Mouse (Mus musculus): Measurements from ENCODE around the gene Tmem150a. TPM values are rescaled to one million over a fixed set of nuclear protein-coding genes. Genes with fewer than 3 reads are reported as not detected.

Tmem150a gene
- 4.0 TPM for total RNA-seq (2023)

DNA sequence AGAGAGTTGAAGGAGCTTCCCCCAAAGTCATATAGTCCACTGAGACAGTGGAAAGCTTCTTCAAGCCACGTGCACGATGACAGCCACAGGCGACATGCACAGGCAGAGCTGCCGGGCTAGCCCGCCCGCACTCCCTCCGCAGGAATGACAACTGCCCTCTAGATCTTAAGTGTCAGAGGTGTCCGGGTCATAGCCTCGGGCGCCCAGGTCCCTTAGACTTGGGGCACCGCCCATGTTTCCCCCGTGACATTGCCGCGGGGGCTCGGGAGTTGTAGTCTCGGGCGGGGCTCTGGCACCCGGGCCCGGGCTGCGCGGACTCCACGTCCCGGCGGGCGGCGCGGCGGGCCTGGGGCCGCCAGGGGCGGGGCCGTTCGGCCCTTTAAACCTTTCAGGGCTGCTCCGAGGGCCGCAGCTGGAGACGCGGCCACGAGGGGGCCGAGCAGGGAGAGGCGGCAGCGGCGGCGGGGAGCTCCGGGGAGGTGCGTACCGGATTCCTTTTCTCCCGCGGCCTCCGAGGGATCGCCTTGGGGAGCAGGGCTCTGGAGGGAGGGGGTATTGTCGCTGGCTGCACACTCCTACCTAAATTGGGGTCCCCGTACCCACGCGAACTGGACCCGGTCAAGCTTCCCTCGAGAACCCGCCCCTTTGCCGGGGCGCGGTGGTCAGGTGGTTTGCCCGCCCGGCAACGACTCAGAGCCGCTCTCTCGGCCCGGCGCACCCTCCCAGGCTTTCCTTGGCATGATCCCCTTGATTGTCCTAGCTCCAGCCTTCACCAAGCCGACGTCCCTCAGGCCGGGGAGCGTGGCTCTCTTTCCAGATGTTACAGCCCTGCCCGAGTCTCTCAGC lies at the start of gene Tmem150a:
Gene Tmem150a (plus strand): TSS at position 382 of the 846 bp plus-strand sequence.

GRCm38 (mm10) chr6:72345074-72345567 lies 10.1 kb upstream of the Tmem150a start, which contains the start of gene Usp39:
Gene Usp39, minus strand, starts transcription at chr6:72345184.

GRCm38 (mm10) chr6:72347166-72347941 lies 7.9 kb upstream of the Tmem150a start, which contains the start of gene 0610030E20Rik:
Gene 0610030E20Rik, plus strand, starts transcription at chr6:72347317.

GRCm38 (mm10) chr6:72366844-72367443 lies 11.7 kb downstream of the Tmem150a start, which contains the start of gene Rnf181:
Gene Rnf181, minus strand, starts transcription at chr6:72366956.

DNA sequence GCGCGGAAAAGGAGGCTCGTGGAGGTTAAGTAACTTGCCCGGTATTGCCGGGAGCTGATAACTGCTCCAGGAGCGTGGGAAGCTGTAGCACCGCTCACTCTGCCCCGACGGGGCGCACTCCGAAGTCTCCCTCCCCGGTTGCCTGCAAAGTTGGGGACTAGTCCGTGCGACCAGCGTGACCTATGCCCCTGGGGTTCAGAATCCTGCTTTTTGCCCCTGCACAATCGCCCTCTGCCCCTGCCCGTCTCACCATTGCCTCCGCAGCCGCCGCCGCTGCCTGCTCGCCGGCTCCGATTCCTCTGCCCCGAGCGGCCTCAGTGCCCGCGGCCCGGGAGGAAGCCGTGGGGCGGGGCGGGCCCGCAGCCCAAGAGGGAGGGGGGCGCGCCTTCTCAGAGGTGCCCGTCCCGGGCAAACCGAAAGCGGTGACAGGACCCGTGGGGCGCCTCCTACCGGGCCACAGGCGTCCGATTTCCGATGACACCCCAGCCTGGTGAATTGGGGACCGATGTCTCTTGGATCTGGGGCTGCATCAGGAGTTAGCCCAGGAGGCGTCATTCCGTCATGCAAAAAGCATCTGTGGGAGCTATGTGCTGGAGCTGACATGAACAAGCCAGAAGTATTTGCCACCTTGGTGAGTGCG lies 25.0 kb downstream of the Tmem150a start, which contains the start of gene Vamp5:
Gene Vamp5 (minus strand): TSS at position 338 of the 640 bp plus-strand sequence.

DNA sequence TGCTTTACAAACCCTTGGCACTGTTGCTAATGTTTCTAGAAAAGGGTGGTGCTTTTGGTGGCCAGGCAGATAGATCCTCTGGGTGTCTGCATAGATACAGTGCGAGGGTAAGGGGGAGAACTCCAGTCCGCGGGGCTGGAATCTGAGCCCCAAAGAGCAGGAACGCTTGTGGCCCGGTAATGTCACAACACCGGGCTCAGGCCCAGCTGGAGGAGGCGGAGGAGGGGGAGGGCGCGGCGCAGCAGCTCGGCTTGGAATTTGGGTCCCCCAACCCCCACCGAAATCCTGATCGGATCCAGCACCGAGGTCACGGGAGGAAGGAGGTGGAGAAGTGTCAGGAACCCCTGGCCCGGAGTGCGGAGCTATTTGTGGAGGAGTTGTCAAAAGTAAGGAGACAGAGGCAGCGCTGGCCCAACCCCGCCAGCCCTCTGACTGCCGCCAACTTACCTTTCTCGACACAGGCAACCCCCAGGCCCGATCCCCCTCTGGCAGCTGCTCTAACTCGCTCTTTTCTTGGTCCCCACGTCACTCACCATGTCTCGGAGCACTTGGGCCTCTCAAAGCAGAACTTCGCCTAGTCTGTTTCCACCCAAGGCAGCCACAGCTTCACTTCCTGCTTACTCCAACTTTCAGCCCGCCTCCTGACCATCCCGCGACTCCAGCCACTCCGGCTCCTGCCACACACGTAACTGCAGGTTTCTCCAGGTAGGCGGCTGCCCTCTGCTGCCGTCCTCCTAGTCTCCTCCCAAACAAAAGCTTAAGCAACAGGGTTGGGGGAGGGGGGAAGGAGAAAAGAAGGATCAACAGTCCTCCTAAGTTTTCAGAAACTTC lies 34.9 kb downstream of the Tmem150a start, which contains the start of gene Vamp8:
Gene Vamp8 (minus strand): TSS at position 763 of the 831 bp plus-strand sequence.

Other genes with a start within 250 kb of the Tmem150a start
- not detected for gene Atoh8, start 119.9 kb upstream of the Tmem150a start, total RNA-seq (2023)
- not detected for gene Sftpb, start 50.8 kb upstream of the Tmem150a start, total RNA-seq (2023)
- 41.9 TPM for gene Usp39, start 10.3 kb upstream of the Tmem150a start, total RNA-seq (2023)
- gene 0610030E20Rik, start 8.1 kb upstream of the Tmem150a start, total RNA-seq (2023) = 37.4 TPM
- gene Rnf181, start 11.5 kb downstream of the Tmem150a start, total RNA-seq (2023) = 60.6 TPM
- gene Vamp5, start 25.0 kb downstream of the Tmem150a start, total RNA-seq (2023) = 13.3 TPM
- gene Vamp8, start 35.3 kb downstream of the Tmem150a start, total RNA-seq (2023) = 57.2 TPM
- gene Ggcx, start 58.9 kb downstream of the Tmem150a start, total RNA-seq (2023) = 13.5 TPM
- 190 TPM for gene Mat2a, start 84.1 kb downstream of the Tmem150a start, total RNA-seq (2023)
- gene Sh2d6, start 166.3 kb downstream of the Tmem150a start, total RNA-seq (2023) = not detected
- 42.4 TPM for gene Capg, start 188.9 kb downstream of the Tmem150a start, total RNA-seq (2023)
- gene Elmod3, start 243.0 kb downstream of the Tmem150a start, total RNA-seq (2023) = 12.2 TPM
- gene Retsat, start 243.0 kb downstream of the Tmem150a start, total RNA-seq (2023) = 5.2 TPM